Mouse (Mus musculus) right cerebral cortex, adult 2 months (tissue): ENCODE measurements around the gene Sult2b1.
A peak's percentile ranks its signal among the peaks of the same experiment; 100 is the strongest.

ENCODE experiments used
- DNase-seq, 2 experiments: peaks; one replicate each; pipeline ENCODE4 v3.0.0; 2021 to 2022; ENCODE audit warnings: low spot score in 2 of 2

Sult2b1 gene

DNA sequence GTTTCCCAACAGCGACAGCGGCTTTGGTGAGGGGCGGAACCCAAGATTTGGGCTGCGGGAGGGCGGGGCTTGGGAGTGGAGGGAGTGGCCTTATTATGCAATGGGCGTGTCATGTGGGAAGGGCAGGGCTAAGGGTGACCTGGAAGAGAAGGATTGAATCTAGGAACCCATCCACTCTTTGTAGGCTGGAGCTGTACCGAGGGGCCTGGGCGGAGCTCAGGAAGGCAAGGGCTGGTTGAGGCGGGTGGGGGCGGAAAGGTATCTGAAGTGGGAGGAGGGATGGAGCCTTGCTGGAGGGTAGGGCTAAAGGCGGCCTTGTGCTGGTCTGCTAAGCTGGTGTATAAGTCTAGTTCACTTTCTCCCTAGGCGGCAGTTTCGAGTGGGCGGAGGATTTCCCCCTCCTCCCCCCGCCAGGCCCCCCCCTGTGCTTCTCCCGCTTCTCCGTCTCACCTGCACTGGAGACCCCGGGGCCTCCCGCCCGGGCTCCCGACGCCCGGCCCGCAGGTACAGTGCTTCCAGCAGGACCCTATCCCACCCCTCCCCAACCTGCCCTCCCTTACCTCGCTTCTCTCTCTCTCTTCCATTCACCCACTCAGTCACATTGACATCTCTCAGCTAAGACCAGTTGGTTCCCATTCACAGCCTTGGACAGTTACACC, 16.2 kb upstream of the Sult2b1 start:
- no peak for DNase-seq

DNA sequence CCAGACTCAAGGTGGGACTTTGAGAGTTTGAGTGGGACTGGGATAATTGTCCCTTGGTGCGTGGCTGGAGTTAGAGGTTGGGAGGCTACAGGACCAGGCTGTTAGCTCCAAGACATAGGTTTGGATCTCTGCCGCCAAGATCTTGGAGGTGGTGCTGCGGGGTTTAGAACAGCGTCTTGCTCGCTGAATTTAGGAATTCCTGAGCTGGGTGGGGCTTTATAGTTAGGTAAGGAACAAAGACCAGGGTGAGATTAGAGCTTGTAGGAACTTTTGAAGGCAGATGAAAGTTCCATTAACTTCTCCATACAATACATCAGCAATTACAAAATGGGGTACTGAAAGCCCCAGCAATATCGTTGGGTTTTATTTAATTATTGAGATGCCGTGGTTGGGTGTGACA, 15.5 kb upstream of the Sult2b1 start:
- no peak for DNase-seq

DNA sequence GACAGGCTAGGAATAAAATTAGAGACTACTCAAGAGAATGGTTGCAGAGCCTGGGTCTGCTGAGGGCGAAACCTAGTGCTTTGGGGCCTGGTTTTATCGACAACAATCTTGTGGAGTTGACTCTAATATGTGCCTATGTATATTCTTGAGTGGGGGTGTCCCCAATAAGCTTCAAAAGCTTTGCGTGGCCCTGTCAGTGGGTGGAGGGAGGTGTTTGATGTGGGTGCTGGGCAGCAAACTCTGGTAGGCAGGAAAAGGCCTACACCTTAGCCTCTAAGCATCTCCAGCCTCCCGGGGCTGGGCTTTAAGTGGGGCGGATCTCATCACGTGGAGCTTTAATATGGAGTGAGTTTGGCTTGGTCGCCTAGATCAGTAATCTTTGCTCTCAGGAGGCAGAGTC, 14.5 kb upstream of the Sult2b1 start:
- DNase-seq, result no peak

DNA sequence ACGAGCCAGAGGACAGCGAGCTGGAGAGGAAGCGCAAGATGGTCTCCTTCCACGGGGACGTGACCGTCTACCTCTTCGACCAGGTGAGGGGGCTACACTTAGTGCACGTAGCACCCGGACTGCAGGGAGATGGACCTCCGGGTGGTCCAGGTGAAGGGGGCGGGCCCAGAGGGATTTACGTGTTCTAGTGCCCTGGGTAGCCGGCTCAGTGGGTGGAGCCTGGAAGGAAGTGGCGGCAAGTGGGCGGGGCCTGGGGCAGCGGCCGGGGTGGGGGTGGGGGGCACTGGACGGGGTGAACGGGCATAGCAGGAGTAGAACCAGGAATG, 14.0 kb upstream of the Sult2b1 start:
- DNase-seq, result no peak

DNA sequence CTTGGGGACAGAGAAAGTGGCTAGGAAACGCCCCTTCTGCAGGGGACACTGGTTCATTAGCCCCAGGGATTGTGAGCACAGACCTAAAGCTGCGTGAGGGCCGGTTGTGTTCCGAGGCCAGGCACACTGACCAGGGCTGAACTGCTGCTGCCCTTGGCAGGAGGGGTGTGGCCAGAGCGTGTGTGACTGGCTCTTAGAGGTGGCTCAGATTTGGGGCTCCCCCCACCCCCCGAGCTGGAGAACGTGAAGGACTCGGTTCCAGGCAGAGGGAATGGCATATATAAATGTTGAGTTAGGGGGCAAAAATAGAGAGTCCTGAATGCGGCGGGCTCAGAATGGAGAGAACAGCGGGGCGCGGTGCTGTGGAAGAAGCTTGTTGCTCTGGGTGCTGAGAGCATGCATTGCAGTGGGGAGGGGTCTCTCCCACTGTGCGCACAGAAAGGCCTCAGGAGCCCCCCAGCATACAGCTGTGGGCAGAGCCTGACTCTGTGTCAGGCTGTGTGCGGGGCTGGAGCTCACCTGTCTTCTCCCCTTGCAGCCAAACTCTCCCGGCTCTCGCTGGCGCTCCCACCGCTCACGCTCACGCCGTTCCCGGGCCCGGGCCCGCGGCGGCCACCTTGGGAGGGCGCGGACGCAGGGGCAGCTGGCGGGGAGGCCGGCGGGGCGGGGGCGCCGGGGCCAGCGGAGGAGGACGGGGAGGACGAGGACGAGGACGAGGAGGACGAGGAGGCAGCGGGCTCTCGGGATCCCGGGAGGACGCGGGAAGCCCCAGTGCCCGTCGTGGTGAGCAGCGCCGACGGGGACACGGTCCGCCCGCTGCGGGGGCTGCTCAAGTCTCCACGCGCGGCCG, 13.4 kb upstream of the Sult2b1 start:
- DNase-seq, result no peak

DNA sequence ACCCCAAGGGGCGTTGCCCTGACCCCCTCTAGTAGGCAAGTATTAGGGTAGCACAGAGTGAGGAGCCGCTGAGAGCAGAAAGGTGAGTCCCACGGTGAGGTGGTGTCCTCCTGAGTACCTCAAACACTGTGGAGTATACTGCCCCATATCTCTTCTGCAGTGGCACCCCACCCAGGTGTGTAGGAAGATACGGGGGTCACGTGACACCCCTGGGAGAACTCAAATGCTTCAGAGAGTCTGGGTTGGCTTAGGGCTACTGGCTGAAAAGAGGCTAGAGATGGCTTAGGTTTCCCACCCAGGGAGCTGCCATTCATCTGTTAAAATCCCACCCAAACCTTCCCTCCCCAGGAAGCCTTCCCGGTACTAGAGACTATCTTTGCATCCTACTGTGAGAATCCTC, 12.5 kb upstream of the Sult2b1 start:
- no peak for DNase-seq

DNA sequence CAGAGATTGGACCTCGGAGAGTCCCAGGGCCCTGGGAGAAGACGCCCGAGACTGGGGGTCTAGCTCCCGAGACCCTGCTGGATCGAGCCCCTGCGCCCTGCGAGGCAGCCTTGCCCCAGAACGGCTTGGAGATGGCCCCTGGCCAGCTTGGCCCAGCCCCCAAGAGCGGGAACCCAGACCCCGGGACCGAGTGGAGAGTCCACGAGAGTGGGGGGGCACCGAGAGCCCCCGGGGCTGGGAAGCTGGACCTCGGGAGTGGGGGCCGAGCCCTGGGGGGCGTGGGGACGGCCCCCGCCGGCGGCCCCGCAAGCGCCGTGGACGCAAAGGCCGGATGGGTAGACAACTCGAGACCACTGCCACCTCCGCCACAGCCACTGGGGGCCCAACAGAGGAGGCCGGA, 10.5 kb upstream of the Sult2b1 start:
- peak in 1 of 2 experiments; percentile 2 for DNase-seq

DNA sequence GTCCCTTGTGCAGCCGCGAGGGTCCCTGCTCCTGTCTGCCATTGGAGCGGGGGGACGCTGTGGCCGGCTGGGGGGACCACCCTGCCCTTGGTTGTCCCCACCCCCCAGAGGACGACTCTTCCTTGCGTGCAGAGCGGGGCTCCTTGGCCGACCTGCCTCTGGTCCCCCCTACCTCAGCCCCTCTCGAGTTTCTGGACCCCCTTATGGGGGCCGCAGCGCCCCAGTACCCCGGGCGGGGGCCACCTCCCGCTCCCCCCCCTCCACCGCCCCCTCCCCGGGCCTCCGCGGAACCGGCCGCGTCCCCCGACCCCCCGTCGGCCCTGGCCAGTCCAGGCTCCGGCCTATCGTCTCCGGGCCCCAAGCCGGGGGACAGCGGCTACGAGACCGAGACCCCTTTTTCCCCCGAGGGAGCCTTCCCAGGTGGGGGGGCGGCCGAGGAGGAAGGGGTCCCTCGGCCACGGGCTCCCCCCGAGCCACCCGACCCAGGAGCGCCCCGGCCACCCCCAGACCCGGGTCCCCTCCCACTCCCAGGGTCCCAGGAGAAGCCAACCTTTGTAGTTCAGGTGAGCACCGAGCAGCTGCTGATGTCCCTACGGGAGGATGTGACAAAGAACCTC, 9.6 kb upstream of the Sult2b1 start:
- no peak for DNase-seq

DNA sequence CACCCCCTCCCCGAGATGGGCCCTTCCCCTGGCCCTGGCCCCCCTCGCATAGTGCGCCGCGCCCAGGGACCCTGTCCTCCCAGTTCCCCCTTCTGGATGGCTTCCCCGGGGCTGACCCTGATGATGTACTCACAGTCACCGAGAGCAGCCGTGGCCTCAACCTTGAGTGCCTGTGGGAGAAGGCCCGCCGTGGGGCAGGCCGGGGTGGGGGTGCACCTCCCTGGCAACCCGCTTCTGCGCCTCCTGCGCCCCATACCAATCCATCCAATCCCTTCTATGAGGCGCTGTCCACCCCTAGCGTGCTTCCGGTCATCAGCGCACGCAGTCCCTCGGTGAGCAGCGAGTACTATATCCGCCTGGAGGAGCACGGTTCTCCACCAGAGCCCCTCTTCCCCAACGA, 8.8 kb upstream of the Sult2b1 start:
- peak in 1 of 2 experiments; percentile 2 for DNase-seq

DNA sequence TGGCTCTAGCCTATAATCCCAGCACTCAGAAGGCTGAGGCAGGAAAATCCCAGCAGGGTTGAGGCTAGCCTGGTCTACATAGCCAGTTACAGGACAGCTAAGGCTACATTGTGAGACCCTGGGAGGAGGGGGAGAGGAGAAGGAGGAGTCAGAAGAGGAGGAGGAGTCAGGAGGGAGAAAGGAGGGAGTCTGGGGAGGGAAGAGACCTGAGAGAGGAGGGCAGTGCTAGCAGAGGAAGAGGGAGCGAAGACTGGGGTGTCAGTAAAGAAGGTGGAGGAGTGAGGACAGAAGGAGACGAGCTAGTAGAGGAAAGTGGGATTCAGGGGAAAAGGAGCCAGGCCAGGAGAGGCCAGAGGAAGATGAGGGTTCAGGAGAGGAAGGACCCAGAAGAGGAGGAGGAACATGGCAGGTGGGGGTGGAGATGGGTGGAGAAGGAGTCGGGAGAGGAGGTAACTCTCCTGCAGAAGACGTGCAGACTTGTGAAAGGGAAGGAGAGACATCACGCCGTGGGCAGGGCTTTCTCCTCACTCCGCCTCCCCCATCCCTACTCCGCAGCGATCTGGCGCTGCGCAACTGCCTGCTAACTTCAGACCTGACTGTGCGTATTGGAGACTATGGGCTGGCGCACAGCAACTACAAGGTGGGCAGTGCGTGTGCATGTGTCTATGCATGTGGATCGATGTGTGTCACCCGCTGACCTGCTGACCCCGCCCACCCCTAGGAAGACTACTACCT, 7.5 kb upstream of the Sult2b1 start:
- peak in 1 of 2 experiments; percentile 62 for DNase-seq

DNA sequence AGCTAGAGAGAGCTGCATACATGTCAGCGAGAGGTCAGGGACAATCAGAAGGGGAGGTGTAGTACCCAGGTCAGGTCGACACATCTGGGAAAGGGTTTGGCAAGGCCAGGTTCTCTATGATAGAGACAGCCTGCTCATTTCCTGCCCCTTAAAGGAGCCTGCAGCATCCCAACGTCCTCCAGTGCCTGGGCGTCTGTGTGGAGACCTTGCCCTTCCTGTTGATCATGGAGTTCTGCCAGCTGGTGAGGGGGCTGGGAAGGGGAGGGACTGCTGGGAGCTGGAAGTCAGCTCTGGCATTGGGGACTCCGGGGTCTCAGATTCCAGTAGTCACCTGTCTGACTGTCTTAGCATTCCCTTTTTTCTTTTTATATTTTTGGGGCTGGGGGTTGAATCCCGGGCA, 6.3 kb upstream of the Sult2b1 start:
- peak in 1 of 2 experiments; percentile 2 for DNase-seq

DNA sequence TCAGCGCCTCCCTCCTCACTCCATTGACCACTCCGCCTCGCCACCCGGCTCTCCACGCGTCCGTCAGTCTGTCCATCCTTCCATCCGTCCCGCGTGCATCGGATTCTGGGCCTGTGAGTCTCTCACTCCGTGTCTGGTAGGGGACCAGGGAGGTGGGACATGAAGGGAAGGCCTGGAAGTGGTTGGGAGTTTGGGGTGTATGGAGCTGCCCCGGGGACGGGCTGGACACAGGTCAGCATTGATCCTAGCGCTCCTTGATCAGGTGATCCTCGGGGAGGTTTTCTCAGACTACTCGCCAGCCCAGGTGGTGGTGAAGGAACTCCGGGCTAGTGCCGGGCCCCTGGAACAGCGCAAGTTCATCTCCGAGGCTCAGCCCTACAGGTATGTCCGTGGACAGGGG, 3.2 kb upstream of the Sult2b1 start:
- peak in 1 of 2 experiments; percentile 2 for DNase-seq

DNA sequence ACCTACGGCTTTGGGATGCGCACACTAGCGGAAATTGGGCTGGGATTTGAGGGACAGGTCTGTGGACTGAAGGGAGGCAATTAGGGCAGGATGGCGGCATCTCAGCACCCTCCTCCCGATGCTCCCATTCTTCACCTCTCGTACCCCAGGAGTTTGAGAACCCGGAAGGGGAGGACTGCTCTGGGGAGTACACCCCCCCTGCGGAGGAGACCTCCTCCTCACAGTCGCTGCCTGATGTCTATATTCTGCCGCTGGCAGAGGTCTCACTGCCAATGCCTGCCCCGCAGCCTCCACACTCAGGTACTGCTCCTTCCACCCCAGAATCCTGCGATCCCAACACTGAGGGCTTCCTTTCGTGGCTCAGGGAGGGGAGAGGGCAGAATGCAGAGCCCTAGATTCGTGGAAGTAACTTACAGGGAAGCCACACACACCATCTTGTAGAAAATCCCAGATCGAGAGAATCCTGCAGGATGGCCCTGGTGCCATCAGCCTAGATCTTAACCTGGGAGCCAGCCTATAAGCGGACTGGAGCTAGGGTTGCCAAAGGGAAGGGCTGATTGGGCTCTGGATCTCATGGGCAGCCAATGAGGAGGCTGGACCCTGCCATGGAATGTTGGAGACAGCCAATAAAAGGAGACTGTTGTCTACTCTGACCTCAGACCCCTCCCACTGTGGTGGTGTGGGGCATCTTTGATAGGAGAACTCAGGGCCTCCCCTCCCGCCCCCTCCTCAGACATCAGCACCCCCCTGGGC, 2.4 kb upstream of the Sult2b1 start:
- DNase-seq, result peak in 1 of 2 experiments; percentile 73

DNA sequence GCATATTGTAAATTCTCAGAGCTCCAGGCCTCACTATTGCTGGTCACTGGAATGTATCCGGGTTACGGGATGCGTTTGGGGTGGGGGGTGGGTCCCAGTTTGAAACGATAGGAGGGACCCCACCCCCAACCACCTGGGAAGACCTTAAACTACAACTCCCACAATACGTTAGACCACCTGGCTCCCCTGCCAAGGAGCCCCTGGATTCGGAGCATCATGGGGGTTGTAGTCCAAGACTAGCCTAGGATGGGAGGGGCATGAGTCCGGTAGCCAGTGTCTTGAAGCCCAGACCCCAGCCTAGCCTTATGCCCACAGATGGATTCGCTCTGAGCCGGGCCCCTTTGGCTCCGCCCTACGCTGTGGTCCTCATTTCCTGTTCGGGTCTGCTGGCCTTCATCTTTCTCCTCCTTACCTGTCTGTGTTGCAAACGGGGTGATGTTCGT, 1.7 kb upstream of the Sult2b1 start:
- no peak for DNase-seq

DNA sequence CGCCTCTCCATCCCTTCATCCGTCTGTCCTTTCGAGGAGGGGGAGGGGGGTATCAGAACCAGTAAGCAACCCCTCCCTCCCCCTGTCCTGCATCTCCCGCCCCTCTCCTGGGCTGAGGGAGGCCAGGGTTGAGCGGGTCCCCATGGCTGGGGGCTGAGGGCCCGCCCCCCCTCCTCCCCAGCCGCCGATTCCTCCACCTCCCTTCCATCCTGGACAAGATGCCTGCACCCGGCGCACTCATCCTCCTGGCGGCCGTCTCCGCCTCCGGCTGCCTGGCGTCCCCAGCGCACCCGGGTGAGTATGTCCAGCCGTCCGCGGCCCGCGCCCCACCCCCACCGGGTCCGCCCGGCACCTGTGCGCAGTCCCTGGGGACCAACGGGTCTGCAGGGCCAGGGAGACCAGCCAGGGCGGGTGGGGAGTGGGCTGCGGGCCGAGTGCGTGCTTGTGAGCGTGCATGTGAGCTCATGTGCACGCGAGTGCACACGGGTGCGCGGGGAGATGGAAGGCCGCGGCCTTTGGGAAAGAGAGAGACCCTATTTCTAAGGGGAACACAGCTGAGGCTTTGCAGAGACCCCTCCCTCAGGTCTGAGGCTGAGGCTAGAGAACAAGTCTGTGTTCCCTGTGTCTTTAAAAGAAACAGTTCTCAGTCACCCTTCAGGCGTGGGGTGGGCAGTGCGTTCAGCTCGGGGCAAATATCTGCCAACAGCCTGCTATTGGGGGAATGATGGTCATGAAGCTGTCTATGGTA, 1.1 kb upstream of the Sult2b1 start:
- DNase-seq, result peak in 1 of 2 experiments; percentile 31

DNA sequence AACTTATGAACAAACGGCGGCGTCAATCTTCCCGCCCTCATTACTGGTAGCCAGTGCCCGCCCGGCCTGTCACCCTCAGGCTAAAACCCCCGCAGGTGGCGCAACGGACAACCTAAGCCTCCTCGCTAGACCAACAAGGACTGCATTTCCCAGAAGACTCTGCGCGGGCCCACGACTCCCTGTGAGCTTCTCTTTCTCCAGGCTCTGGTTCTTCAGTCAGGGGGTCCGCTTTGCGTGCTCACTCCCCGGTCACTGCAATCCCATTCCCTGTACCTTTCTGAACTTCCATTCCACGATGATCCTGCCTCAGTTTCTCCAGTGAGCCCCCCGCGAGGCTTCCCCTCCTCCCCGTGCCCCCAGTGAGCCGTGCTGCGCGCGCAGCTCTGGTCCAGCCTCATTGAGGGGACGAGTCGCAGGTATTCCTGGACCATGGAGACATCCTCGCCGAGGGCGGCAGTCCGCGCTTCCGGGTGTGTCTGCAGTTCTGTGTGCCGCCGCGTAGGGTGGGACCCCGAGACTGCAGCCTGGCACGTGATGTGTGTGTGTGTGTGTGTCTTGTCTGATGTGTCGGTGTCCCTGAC, 868 bp downstream of the Sult2b1 start, which contains the start of gene Lmtk3:
Gene Lmtk3 (plus strand): TSS at position 228 of the 581 bp plus-strand sequence.
- peak; percentile 80 to 88 for DNase-seq

DNA sequence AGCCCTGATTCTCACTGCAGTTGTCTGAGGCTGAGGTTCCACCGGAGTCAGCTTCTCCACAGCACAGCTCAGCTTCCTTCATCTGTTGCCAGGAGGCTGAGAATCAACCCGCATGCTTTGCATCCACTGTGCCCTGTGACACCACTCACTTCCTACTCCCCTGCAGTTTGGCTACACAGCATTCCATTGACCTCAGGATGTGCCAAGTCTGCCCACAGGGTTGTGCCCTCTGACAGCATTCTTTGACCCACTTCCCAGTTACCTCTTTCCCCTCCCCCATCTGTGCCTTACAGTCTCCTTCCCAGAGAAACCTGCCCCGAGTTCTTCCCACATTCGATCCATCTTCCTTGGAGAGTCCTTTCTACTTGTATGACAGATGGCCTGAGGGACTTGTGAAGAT, 2.2 kb downstream of the Sult2b1 start:
- DNase-seq, result no peak

DNA sequence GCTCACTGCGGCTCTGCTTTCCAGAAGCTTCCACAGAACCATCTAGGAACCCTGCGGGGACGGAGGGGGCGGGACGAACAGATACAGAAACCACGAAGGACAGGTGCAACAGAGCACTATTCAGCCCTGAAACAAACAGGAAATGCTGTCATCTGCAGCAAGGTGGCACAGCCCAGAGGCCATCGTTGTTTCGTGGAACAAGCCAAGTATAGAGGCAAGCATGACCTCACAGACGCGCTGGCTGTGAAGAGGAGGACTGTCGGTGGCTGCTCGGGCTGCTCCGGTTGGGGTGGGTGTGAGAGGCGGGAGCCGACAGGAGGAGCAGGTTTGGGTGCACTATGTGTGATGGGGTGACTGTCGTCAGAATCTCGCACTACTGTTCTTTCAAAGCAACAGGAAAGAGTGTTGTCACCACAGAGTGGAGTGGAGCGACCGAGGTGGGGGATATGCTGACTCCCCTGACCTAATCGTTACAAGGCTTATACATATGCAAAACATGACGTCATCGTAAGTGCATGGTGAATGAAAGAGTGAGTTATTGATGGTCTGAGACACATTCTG, 5.3 kb downstream of the Sult2b1 start:
- no peak for DNase-seq

DNA sequence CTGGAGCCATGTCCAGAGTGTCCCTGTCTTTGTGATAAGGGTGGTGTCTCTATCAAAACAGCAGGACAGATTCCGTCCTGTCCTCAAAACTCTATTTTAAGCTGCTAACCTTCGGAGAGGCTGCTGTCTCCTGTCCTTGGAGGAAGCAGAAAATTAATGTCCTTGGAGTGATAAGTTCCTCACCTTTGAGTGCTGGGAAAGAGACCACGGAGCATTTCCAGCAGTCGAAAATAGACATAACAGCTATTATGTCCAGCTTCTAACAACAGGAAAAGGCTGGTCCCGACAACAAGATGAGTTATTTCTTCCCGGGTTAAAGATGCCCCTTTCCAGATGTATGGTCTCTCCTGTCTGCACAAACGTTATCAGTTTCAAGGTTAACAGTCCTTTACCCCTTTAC, 9.2 kb downstream of the Sult2b1 start:
- DNase-seq, result no peak

DNA sequence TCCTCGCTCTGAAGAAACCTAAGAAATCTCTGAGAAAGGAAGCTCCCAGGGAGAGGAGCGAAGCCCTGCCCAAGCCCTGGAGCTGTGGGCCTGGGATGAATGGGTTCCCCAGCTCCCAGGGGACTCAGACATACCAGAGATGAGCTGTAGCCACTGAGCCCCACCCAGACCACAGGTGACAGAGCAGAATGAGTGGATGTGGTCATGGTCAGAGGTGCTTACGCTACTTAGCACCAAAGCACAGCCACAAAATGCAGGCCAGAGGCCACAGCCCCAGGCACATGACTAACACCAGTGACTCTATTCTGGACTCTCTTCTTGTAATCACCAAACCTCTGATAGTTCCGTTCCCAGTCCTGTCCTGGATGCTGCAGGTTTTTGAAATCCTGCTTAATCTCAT, 13.4 kb downstream of the Sult2b1 start:
- DNase-seq, result no peak
